Mouse (Mus musculus) spleen, postnatal 4 days (tissue): ENCODE measurements around the gene Capn5.

Experiments used
- DNase-seq, 2 experiments: peaks; one replicate each; pipeline ENCODE4 v3.0.0; 2022; ENCODE audit warnings: low spot score in 2 of 2

Gene Capn5

DNA sequence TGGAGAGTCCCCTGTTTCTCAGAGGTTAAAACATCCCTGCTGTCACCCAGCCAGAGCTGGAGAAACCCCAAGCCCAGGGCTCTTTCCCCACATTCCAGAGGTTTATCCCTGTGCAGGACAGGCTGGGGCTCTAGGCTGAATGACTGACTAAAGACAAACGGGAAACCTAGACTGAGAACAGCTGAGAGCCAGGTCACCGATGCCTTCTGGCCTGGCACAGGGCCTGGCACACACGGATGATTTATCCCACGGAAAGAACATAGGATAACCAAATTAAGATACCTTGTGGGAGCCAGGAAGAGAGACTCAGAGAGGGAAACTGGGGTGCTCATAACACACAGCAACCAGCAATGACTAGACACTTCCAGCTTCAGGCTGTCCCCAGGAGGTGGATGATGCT lies 68.3 kb downstream of the Capn5 start:
- no peak for DNase-seq

DNA sequence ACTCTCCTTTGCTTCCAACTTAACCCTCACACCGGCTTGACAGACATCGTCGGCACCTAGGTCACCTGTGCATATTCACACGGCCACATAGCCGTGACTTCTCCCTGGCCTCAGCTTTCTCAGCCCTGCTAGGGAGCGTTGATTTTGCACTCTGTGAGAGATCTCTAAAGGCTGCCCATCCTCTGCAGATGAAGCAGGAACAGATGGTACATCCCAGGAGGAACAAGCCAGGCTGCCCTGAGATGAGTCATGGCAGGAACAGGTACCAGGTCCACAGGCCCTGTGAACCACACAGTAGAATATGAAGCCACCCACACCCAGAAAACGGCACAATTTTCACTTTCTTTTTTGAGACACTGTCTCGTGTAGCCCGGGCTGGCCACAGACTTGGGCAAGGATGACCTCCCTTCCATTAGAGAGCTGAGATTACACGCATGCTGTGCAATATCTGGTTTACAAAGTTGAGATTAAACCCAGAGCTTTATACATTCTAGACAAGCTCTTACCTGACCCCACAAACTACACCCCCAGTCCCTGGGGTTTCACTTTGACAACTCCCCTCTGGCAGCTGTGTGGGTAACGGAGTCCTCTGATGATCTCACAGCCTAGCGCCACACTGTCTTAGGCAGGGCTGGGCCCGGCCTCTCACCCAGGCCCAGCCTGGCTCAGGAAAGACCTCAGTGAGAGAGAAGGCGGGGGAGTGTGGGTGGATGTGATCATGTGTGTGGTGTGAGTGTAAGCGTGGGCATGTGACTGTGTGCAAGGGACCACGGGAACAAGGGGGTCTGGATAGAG lies 69.2 kb downstream of the Capn5 start:
- no peak for DNase-seq

DNA sequence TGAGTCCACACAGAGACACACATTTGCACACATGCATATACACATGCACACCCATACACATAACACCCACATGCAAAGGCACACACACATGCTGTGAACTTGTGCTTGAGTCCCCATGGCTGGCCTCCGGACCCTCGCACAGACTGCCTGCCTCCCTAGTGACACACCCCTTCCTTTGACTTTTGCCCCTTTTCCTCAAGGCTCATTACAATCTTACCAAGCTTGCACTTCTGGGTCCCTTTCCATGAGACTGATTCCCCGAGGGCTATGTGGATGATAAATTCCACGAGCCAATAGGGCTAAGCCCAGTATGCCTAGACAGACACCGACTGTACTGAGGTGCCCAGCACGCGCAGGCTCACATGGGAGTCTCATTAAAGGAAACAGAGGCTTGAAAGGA lies 71.8 kb downstream of the Capn5 start:
- DNase-seq = no peak

DNA sequence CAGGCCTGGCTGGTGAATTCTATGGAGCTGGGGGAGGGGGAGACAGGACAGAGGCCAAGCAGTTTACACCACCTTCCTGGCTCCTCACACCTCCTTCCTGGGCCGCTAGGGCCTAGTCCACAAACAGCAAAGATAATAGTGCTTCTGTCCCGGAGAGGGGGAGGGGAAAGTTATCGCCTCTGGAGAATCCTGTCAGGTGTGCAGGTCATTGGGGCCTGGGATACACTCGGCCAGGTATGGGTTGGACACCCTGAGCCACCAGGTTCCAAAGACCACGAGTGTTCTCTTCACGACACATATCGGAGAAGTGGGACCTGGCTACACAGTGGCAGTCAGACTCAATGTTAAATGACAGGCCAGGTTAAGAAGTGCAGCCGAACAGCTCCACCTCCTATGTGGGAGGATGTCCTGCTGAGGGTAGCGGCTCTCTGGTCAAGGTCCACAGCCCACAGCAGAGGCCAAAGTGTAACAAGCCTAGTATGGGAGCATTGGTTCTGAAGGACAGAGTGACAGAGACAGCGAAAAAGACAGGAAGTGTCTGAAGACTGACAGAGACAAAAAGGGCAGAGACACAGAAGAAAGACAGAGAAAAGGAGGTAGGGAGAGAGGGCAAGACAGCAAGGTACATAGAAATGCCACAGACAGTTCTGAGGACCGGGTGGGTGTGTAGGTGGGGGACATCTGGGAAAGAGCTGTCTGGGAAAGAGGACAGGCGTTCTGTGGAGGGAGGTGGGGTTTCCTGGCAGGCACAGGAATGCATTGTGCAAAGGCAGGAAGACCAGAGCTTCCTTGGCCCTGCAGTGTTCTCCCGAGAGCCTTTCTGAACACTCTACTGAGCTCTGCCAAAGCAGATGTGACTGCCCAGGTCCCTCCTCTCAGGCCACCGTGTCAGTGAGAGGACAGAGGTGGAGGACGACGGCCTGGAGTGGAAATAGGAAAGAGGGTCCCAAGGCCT lies 73.3 kb downstream of the Capn5 start:
- no peak for DNase-seq

DNA sequence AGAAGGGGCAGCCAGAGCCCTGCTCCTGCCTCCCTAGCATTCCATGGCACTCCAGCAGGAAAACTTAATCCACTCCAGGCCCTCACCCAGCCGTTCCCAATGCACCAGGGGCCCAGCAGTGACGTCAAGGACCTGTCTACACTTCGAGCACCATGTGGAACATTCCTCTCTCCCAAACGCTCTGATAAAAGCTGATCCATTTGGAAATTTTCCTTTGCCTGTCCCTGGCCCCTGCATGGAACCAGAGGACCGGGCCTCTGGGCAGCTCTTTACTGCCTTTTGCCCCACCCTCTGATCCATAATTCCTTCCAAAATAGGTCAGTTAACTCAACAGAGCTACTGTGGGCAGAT lies 74.2 kb downstream of the Capn5 start:
- no peak for DNase-seq

DNA sequence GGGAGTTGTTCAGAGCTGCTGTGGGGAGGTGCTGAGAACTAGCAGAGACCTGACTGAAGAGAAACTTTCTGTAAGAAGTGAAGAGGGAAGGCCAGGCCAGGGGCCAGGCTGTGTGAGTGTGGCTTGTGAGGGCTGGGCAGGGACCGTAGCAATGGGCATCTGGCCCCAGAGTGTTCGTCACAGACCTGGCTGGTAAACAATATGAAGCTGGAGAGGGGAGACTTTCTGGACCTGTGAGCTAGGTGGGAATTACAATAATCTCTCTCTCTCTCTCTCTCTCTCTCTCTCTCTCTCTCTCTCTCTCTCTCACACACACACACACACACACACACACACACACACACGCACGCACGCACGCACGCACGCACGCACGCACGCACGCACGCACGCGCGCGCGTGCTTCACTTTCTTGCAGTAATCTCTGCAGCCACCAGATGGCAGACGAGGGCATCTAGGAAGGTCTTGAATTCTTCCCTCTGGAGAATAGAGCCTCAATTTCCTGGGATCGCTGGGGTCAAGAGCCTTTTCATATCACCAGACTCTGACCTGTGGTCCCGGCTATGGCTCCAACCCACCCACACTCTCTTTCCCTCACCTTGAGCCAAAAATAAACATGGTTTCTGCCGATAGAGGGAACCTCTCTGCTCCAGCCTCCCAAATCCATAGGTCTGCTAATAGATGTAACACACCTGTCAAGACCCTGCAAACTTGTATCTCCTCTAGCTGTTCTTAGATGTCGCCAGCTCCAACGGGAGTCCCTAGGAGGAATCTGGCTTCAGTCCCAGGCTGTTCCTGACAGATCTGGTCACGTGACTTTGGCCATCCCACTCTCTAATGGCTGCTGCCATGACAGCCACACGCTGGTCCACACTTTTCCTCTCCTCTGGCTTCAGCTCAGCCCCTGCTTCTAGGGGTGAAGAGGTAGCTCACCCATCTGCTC lies 74.8 kb downstream of the Capn5 start:
- peak; percentile 75 to 92 for DNase-seq

DNA sequence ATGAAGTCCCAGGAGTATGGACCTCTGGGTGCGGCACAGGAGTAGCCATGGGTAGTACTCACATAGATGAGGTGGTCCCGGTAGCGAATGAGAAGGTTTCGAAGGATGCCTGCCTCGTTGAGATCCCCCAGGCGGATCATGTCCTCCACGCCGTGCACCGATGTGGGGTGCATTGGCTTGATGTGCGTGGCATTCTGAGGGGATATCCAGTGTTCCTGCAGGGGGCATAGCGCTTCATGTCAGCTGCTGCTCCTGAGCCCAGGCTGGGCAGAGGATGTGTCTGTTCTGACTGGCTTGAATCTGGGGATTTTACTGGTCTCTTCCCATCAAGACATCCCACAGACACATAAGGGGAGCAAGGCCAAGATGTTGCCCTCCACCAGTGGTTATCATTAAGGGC lies 75.6 kb downstream of the Capn5 start:
- no peak for DNase-seq

DNA sequence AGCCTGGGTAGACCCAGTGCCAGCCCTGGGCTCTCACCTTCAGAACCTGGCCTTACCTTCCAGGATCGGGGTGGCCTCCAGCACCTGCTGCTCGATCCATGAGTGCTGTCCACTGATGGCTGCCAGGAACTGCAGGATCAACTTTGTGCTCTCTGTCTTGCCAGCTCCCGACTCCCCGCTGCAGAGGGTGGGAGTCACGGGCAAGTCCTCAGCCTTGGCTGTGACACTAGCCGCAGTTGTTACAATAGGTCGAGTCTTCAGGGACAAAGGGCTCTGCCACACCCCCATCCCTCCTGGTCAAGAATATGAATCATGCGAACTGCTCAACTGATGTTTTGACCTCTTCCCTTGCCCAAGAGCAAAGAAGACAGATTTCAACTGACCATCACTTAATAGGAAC lies 80.5 kb downstream of the Capn5 start:
- DNase-seq = no peak

DNA sequence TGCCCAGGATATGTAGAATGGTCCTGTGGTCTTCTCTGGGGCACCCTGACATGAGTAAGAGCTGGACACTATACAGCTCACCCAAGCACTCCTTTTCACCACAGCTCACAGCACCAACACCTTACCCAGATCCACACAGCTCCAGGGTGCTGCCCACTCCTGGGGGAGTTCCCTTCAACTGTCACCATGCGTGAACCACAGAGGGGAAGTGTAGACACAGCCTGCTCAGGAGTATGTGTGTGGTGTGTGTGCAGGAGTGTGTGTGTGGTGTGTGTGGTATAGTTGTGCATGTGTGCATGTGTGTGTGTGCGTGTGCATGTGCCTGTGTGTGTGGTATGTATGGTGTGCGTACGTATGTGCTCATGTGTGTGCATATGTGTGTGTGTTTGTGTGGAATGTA lies 82.2 kb downstream of the Capn5 start:
- no peak for DNase-seq

DNA sequence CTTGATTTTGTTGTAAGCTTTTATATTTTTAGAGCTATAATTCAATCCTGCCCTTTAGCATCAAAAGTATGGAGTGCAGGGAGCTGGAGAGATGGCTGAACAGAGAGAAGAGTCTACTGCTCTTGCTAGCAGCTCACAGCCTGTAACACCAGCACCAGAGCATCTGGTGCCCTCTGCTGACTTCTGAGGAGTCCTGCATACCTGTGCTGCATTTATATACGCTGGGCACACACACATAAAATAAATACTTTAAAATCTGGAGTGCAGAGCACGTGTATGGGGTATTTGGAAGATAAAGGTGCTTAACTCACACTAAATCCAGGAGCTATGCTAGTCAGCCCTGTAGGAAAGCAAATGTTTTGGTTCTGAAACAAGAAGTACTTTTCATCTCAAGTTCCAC lies 91.7 kb downstream of the Capn5 start:
- no peak for DNase-seq

DNA sequence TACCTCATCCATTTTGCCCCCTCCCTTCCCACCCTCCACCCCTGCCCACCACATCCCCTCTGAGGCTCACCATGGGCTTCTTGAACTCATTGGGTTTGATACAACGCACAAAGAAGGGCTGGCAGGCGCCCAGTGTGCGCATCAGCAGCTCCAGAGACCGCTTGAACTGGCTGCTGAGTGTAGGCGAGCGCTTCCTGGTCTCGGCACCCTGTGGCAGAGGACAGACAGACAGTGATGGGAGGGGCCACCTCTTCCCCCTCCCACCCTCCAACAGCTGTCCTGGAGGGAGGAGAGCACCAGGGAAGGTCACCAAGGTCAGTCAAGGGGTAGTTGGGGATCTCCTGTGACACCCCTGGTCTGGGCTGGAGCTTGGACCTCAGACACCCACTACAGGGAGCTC lies 92.8 kb downstream of the Capn5 start:
- DNase-seq = no peak

DNA sequence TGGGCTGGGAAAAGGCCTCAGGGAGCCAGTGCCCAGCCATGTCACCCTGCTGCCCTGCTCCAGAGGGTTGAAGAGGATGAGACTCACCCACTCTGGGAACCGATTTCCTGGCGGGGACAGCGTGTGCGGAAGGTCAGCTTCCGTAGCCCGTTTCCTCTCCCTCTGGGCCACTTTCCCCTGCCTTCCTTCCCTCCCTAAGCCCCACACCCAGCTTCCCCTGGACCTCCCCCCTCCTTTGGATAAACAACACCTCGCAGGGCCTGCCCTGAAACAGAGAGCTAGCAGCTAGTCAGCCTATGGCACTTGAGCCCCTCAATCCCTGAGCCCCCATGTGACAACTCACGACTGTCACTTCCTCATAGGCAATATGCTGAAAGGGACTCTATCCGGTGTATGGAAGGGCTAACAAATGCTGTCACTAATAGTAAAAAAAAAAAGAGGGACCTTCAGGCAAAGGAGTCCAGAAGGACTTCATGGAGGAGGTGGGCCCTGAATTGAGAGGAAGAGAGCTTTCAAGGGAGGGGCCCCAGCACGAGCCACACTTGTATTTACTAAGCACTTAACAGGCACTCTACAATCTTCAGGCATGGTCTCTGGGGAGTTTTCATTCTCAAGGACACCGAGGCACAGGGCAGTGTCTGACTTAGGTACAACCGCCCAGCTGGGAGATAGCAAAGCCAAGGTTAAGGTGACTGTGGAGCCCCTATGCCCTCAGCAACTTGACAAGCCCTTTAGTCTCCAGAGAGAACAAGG lies 93.4 kb downstream of the Capn5 start:
- no peak for DNase-seq

DNA sequence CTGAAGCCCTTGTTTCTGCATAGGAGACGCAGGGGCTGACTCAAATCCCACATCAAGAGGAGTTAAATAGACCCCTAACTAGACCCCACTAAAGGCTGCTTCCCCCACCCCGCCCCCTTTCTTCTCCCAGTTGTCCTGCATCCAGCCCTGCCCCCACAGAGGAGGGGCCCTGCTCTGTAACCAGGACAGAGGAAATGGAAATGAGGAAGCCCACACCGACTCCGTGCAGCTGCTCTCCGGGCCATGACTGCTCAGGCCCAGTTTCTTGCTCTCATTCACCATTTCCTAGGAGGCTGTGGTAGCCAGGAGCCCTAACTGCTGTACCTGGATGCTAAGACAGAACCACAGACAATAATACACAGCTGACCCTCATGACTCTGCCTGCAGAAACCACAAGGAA lies 95.7 kb downstream of the Capn5 start:
- no peak for DNase-seq

DNA sequence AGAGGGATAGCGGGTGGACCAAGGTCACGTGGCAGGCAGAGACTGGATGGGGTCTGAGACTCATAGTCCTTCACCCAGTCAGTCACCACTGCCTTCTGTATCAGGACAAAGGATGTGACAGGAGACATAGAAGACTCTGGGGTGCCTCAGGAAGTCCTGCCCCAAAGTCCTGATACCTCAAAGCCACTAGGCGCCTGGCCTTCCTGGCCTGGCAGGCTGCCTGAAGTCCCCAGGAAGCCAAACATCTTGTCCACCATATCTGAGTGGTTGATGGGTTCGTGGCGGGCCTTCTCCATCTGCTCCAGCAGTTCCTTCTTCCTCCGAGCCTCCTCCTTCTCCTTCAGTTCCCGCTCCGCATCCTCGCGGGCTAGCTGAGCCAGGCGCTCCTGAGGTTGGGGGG lies 100.6 kb downstream of the Capn5 start:
- no peak for DNase-seq

DNA sequence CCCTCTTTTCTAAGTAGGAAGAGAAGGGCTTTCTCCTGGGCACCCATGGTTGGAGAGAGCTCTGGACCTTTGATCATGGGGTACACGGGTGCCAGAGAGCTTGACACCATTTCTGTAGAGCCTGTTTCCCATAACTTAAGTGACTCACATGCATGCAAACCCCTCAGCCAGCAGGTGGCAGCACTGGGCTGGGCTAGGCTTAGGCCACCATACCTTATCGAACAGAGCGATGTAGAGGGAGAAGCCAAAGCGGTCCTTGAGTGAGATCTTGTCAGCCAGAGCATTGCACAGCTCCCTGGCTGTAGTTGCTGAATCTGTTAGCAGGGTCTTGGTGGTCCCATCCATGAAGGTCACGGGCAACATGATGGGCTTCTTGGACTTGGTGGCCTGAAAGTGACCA lies 106.5 kb downstream of the Capn5 start:
- peak; percentile 83 to 96 for DNase-seq
